Mouse (Mus musculus): ENCODE measurements around the gene Cyb561d1. TPM values are rescaled to one million over a fixed set of nuclear protein-coding genes. Genes with fewer than 3 reads are reported as not detected.
A peak's percentile ranks its signal among the peaks of the same experiment; 100 is the strongest.

The Cyb561d1 gene
- polyA plus RNA-seq, 1 experiment from 2014 or later: 3.4 TPM

- Histone ChIP-seq H3K27ac (no peak overlapping the region), H3K4me3 (no peak overlapping the region), H3K27me3 (no peaks in the 10 kb centered on the region; the same call in 1 of the 2 replicates), H3K9me3 (no peaks in the 10 kb centered on the region), H3K4me2 (no peak overlapping the region), H3K9ac (no peak overlapping the region), H3K4me1 (peaks cover 19% of the 10 kb centered on the region), H3K36me3 (no peaks in the 10 kb centered on the region)
- WGBS: 47% methylated on average over 5 of the region's 5 CpGs
- no peak for ATAC-seq (ENCODE audit: borderline replicate concordance, extremely low read depth, low FRiP score, low TSS enrichment)
Observed at GRCm38 (mm10) chr3:108164091-108164490, 36.9 kb downstream of the Cyb561d1 start.

- Histone ChIP-seq H3K4me1 (no peaks in the 10 kb centered on the region), H3K4me2 (no peak overlapping the region), H3K4me3 (no peak overlapping the region), H3K9ac (no peak overlapping the region), H3K36me3 (no peaks in the 10 kb centered on the region), H3K9me3 (no peaks in the 10 kb centered on the region), H3K27me3 (no peaks in the 10 kb centered on the region; the same call in 1 of the 2 replicates), H3K27ac (no peak overlapping the region)
- no peak for ATAC-seq (ENCODE audit: borderline replicate concordance, extremely low read depth, low FRiP score, low TSS enrichment)
- WGBS: 59% methylated on average over 9 of the region's 9 CpGs
Observed at GRCm38 (mm10) chr3:108158383-108159037, 42.5 kb downstream of the Cyb561d1 start.

- Histone ChIP-seq H3K36me3 (no peaks in the 10 kb centered on the region), H3K27ac (no peak within 1 kb of the TSS), H3K9me3 (no peaks in the 10 kb centered on the region), H3K4me2 (no peak within 1 kb of the TSS), H3K9ac (no peak within 1 kb of the TSS), H3K27me3 (no peaks in the 10 kb centered on the region), H3K4me1 (no peaks in the 10 kb centered on the region), H3K4me3 (no peak within 1 kb of the TSS)
- no peak for ATAC-seq (ENCODE audit: borderline replicate concordance, extremely low read depth, low FRiP score, low TSS enrichment)
- 37% methylated on average over 4 of the region's 4 CpGs for WGBS
Observed at GRCm38 (mm10) chr3:108154656-108155055, 46.4 kb downstream of the Cyb561d1 start, which contains the start of gene Gpr61. Gpr61 (minus strand) TSS chr3:108154882.

- WGBS: 89% methylated on average over 3 of the region's 3 CpGs
- no peak for ATAC-seq (ENCODE audit: borderline replicate concordance, extremely low read depth, low FRiP score, low TSS enrichment)
- H3K9ac ChIP-seq: no peak overlapping the region
Observed at GRCm38 (mm10) chr3:108152290-108152689, 48.7 kb downstream of the Cyb561d1 start.

GRCm38 (mm10) chr3:108147386-108148235, 53.4 kb downstream of the Cyb561d1 start:
- WGBS: 67% methylated on average over 11 of the region's 11 CpGs
- H3K4me2 ChIP-seq: peak overlapping the region; percentile 11; the same call in 1 of the 2 replicates
- no peak overlapping the region for H3K27ac ChIP-seq
- peaks cover 25% of the 10 kb centered on the region for H3K4me1 ChIP-seq
- H3K9me3 ChIP-seq: no peaks in the 10 kb centered on the region
- no peak overlapping the region for H3K4me3 ChIP-seq
- no peak; the same call in 1 of the 2 replicates for ATAC-seq (ENCODE audit: borderline replicate concordance, extremely low read depth, low FRiP score, low TSS enrichment)
- H3K36me3 ChIP-seq: no peaks in the 10 kb centered on the region
- no peaks in the 10 kb centered on the region for H3K27me3 ChIP-seq
- no peak overlapping the region for H3K9ac ChIP-seq

More at GRCm38 (mm10) chr3:108152290-108152689, 48.7 kb downstream of the Cyb561d1 start:
- H3K4me1 ChIP-seq: peaks cover 4% of the 10 kb centered on the region; the same call in 1 of the 2 replicates
- H3K4me3 ChIP-seq: no peak overlapping the region
- no peak overlapping the region for H3K27ac ChIP-seq
- H3K4me2 ChIP-seq: no peak overlapping the region
- no peaks in the 10 kb centered on the region for H3K36me3 ChIP-seq
- no peaks in the 10 kb centered on the region for H3K9me3 ChIP-seq
- H3K27me3 ChIP-seq: no peaks in the 10 kb centered on the region

GRCm38 (mm10) chr3:108146671-108147070, 54.3 kb downstream of the Cyb561d1 start:
- Histone ChIP-seq H3K27me3 (no peaks in the 10 kb centered on the region), H3K27ac (peak overlapping the region; percentile 94), H3K4me1 (peaks cover 25% of the 10 kb centered on the region), H3K4me2 (peak overlapping the region; percentile 83), H3K36me3 (no peaks in the 10 kb centered on the region), H3K4me3 (peak overlapping the region; percentile 94), H3K9ac (peak overlapping the region; percentile 92), H3K9me3 (no peaks in the 10 kb centered on the region)
- WGBS: 61% methylated on average over 5 of the region's 5 CpGs
- no peak for ATAC-seq (ENCODE audit: borderline replicate concordance, extremely low read depth, low FRiP score, low TSS enrichment)

Other genes with a start within 250 kb of the Cyb561d1 start
- gene Gstm3, start 231.9 kb downstream of the Cyb561d1 start, polyA plus RNA-seq (2015; fragmentation: Nextera tagmentation; extraction: Ambion mirVana): 0.13 and 0.22 TPM in 2 replicates
- 138 and 145 TPM in 2 replicates for gene Gstm2, start 214.8 kb downstream of the Cyb561d1 start, polyA plus RNA-seq (2015; fragmentation: Nextera tagmentation; extraction: Ambion mirVana)
- gene Gstm1, start 183.2 kb downstream of the Cyb561d1 start, polyA plus RNA-seq (2015; fragmentation: Nextera tagmentation; extraction: Ambion mirVana): 62.7 and 66.4 TPM in 2 replicates
- 16.7 TPM in 2 replicates for gene Gstm4, start 156.3 kb downstream of the Cyb561d1 start, polyA plus RNA-seq (2015; fragmentation: Nextera tagmentation; extraction: Ambion mirVana)
- gene Ampd2, start 114.6 kb downstream of the Cyb561d1 start, polyA plus RNA-seq (2015; fragmentation: Nextera tagmentation; extraction: Ambion mirVana): 38.1 and 38.4 TPM in 2 replicates
- gene Gnat2, start 108.4 kb downstream of the Cyb561d1 start, polyA plus RNA-seq (2015; fragmentation: Nextera tagmentation; extraction: Ambion mirVana): 0.48 and 0.96 TPM in 2 replicates
- 162 and 165 TPM in 2 replicates for gene Gnai3, start 55.1 kb downstream of the Cyb561d1 start, polyA plus RNA-seq (2015; fragmentation: Nextera tagmentation; extraction: Ambion mirVana)
- gene Gpr61, start 46.3 kb downstream of the Cyb561d1 start, polyA plus RNA-seq (2015; fragmentation: Nextera tagmentation; extraction: Ambion mirVana): 0.07 TPM in 1 of 2 replicates, not detected in the other
- 2.0 and 3.0 TPM in 2 replicates for gene Amigo1, start 14.9 kb downstream of the Cyb561d1 start, polyA plus RNA-seq (2015; fragmentation: Nextera tagmentation; extraction: Ambion mirVana)
- gene Atxn7l2, start 9.7 kb upstream of the Cyb561d1 start, polyA plus RNA-seq (2015; fragmentation: Nextera tagmentation; extraction: Ambion mirVana): 14.5 TPM in 2 replicates
- gene Sypl2, start 25.4 kb upstream of the Cyb561d1 start, polyA plus RNA-seq (2015; fragmentation: Nextera tagmentation; extraction: Ambion mirVana): 0.42 and 0.54 TPM in 2 replicates
- 289 and 312 TPM in 2 replicates for gene Psma5, start 55.7 kb upstream of the Cyb561d1 start, polyA plus RNA-seq (2015; fragmentation: Nextera tagmentation; extraction: Ambion mirVana)
- gene Sort1, start 82.9 kb upstream of the Cyb561d1 start, polyA plus RNA-seq (2015; fragmentation: Nextera tagmentation; extraction: Ambion mirVana): 24.8 and 28.0 TPM in 2 replicates
- gene Mybphl, start 163.7 kb upstream of the Cyb561d1 start, polyA plus RNA-seq (2015; fragmentation: Nextera tagmentation; extraction: Ambion mirVana): 2.8 and 9.3 TPM in 2 replicates
- gene Psrc1, start 182.6 kb upstream of the Cyb561d1 start, polyA plus RNA-seq (2015; fragmentation: Nextera tagmentation; extraction: Ambion mirVana): 79.8 and 81.5 TPM in 2 replicates
- 7.5 and 8.5 TPM in 2 replicates for gene Celsr2, start 214.3 kb upstream of the Cyb561d1 start, polyA plus RNA-seq (2015; fragmentation: Nextera tagmentation; extraction: Ambion mirVana)
- gene Sars, start 244.0 kb upstream of the Cyb561d1 start, polyA plus RNA-seq (2015; fragmentation: Nextera tagmentation; extraction: Ambion mirVana): 115 and 116 TPM in 2 replicates

All from lung, embryonic 15.5 days (tissue).